Mouse (Mus musculus) bone marrow, adult 2 months (tissue): ENCODE results near the gene Mpp1. TPM values are rescaled to one million over a fixed set of nuclear protein-coding genes. Genes with fewer than 3 reads are reported as not detected.

Source experiments
- H3K27ac ChIP-seq: fragments of 200-500 bp; 2 replicates; pipeline ENCODE4 v1.5.1; 2012; ENCODE audit warnings: low read depth, mild to moderate bottlenecking, control low read depth, inconsistent platforms, low read length; ENCODE audit not compliant: control insufficient read depth, poor library complexity, insufficient read depth
- H3K4me1 ChIP-seq: fragments of 200-500 bp; 2 replicates; pipeline ENCODE4 v1.6.1; 2011; ENCODE audit warnings: low read length; ENCODE audit not compliant: control insufficient read depth, insufficient read depth
- H3K4me3 ChIP-seq: fragments of 200-500 bp; replicated peaks from 2 replicates; pipeline ENCODE3; 2011; ENCODE audit warnings: mild to moderate bottlenecking, low read depth, low read length, control low read depth; ENCODE audit not compliant: control insufficient read depth
- CTCF ChIP-seq: fragments of 200-500 bp; IDR thresholded peaks from 2 replicates; pipeline ENCODE4 v1.5.1; 2011; ENCODE audit warnings: low read length, control low read depth; ENCODE audit not compliant: control insufficient read depth, insufficient read depth
- POLR2A ChIP-seq: fragments of 200-500 bp; IDR thresholded peaks from 2 replicates; pipeline ENCODE4 v1.6.1; 2011; ENCODE audit warnings: low read depth, mild to moderate bottlenecking, control low read depth, low read length, borderline replicate concordance; ENCODE audit not compliant: control insufficient read depth
- WGBS: fragments of 180-500 bp; shearing (Covaris S2); methylation state at CpG from one replicate; pipeline ENCODE4 v1.1.7; 2018; 5-methylcytosine and 5-hydroxymethylcytosine counted together
- polyA plus RNA-seq: library from polyadenylated mRNA; stranded (reverse); fragments of >200 nt; gene quantifications from 2 replicates; pipeline ENCODE4 v1.2.4, GENCODE M21; 2011; ENCODE audit warnings: low replicate concordance; ENCODE audit not compliant: missing spikeins, insufficient read depth, insufficient read length

Gene Mpp1
- polyA plus RNA-seq, 1 experiment = 64.2 TPM

DNA sequence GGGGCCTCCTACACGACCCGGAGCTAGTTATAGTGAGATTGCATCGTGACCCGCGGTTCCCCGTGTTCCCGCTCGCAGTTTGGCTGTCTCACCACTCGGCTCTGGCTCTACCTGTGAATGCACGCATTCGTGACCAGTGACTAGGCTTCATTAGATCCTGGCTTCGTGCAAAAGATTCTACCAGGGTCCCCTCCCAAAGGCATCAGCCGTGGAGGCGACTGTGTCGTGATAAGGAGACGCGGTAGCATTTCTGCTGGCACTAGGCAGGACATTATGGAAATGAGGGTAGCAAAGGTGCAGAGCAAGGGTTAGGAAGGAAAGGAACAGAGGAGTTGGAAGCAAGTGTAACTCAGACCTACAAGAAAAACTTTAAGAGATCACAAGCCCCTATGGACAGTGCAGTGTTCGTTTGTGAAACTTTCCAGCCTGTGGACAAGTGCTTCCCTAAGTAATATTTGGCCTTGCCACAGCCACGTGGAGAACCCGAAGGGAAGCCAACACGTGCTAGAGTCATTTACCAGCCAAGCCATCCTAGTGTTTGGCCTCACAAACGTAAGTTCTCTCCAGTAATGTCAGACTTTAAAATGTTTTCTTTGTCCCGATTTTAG is 34.5 kb downstream of the Mpp1 start:
- peak overlapping the region; percentile 45 for H3K27ac ChIP-seq
- WGBS = 14% methylated on average over 23 of the region's 23 CpGs
- no peaks in the 10 kb centered on the region for H3K4me1 ChIP-seq
- peak overlapping the region; percentile 97 for H3K4me3 ChIP-seq
- TF ChIP-seq POLR2A = no peak
- no peak for TF ChIP-seq CTCF

DNA sequence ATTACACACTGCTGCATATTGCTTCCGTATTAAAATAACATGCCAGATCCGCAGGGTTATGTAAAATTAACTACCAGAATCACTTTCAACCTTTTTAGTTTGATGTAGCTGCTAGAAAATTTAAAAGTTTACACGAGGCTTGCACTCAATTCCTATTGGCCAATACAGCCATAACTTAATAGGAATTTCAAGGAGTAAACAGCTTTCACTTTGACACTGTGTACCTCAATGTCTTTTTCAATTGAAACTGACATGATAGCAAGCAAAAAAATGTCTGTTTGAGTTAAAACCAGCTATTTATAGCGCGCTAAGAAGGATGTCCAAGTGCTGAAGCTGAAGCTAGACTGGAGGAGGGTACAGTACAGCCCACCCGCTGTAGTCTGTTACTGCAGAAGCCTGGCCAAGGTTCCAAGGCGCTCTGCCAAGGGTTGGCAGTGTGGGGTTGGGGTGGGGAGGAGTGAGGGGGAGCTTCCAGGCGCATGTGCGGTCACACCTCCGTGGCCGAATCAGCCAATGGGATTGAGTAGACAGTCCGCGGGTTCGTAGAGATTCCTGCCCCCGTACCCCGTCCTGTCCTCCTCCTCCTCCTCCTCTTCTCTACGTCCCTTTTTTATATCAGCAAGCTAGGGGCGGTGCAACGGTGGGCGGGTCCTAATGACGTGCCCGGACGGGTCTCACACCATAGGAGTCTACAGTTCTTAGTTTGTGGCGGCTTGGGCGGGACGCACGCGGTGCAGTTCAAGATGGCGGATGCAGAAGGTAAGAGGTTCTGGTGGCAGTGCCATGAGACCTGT is 35.2 kb downstream of the Mpp1 start, which contains the start of gene Dkc1:
TSS of gene Dkc1 (plus strand) at position 486 of the 794 bp plus-strand sequence.
- no peaks in the 10 kb centered on the region for H3K4me1 ChIP-seq
- H3K4me3 ChIP-seq = peak within 1 kb of the TSS; percentile 97
- WGBS = 9% methylated on average over 29 of the region's 29 CpGs
- peak within 1 kb of the TSS; percentile 45 for H3K27ac ChIP-seq
- TF ChIP-seq CTCF (0 out of 2 replicates have a peak, but pooled peaks have one; percentile 7), POLR2A (peak; percentile 70)

DNA sequence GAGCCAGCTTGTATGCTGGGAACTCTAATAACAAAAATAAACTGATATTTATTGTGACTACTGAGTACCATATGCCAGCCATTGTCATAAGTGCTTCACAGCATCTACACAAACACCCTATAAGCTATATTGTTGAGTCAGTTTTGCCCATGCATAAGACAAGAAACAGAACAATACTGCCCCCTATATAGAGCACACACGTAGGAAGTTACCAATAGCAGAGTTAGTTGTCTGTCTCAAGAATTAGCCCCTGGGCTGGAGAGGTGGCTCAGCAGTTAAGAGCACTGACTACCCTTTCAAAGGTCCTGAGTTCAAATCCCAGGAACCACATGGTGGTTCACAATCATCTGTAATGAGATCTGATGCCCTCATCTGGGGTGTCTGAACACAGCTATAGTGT is 45.2 kb downstream of the Mpp1 start:
- WGBS = 14% methylated on average over 1 of the region's 1 CpGs
- Histone ChIP-seq H3K27ac (no peak overlapping the region), H3K4me3 (no peak overlapping the region), H3K4me1 (no peaks in the 10 kb centered on the region)
- no peak for TF ChIP-seq POLR2A

DNA sequence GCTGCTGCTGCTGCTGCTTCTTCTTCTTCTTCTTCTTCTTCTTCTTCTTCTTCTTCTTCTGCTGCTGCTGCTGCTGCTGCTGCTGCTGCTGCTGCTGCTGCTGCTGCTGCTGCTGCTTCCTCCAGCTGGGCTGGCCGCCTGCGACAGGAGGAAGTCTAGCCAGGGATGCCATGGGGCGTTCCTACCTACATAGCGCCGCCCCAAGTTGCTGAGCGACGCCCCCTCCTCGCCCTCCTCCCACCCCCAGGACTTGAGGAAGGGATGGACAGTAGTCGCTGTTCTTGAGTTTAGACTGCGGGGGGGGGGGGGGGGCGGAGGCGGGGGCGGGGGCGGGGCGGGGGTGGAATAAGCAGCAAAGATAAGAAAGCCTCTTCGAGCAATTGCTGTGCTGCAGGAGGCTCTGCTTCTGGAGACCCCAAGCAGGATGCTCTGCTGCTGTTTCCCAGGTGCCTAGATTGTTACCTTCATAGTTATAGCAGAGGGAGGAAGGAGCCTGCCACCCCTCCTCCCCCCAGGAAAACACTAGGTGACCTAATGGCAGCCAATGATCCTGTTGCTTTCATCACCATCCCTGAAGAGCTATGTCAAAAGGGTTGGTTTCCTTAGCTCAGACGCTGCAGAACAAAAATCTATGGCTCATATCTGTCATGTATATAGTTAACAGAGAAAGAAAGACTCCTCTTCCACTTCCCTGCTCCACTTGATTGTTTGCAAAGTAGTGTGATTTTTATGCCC is 45.9 kb downstream of the Mpp1 start, which contains the start of gene Gab3:
TSS of gene Gab3 (minus strand) at position 685 of the 735 bp plus-strand sequence.
- 8% methylated on average over 14 of the region's 17 CpGs for WGBS
- Histone ChIP-seq H3K4me1 (no peaks in the 10 kb centered on the region), H3K4me3 (peak within 1 kb of the TSS; percentile 80), H3K27ac (peak within 1 kb of the TSS; percentile 71)
- no peak for TF ChIP-seq CTCF
- TF ChIP-seq POLR2A = no peak

DNA sequence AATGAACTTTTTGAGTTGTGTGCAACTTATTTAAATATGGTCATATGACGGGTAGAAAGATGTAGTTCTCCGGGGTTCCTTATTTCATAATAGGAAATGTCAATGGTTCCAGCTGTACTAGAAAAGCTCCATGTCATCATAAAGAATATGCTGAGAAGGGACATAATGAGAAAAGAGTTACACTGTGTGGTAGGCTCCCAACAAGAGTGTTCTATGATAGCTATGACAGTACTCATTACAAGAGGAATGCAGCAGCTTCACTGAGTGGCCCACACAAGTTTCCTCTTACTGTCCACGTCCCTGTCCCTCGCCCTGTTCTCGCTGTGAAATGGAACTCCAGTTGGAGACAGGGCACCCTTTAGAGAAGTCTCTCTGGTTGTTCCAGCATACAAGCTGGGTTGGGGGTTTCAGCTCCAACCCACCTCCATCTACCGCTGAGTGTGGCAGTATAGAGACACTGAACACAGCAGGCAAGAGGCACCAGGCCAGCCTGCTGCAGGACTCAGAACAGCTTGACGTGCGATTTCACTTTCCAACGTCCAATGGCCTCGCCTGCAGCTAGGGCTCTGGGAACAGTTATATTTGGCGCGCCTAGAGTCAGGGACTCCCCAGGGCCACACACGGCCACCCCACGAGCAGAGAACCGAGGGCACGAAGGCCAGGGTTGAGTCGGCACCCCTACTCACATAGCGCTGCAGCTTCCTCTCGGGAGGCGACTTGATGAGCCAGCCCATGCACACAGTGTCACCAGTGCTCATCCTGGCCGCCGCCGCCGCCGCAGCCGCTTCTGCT is 46.6 kb downstream of the Mpp1 start:
- Histone ChIP-seq H3K4me3 (peak overlapping the region; percentile 80), H3K4me1 (no peaks in the 10 kb centered on the region), H3K27ac (peak overlapping the region; percentile 71)
- TF ChIP-seq POLR2A (no peak), CTCF (no peak)
- WGBS = 9% methylated on average over 26 of the region's 26 CpGs

DNA sequence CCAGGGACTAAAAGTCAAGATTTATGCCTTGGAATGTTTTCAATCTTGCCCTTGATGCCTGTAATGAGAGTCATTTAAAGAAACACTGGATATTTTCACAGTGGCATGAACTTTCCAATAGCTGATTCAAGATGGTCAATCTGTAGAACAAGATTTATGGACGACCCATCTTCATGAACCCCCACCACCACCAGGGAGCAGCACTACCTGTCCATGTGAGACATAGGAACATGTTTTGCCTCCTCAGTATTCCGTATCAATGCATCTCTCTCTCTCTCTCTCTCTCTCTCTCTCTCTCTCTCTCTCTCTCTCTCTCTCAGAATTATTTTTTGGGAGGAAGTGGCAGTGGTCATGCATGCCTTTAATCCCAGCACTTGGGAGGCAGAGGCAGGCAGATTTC is 48.5 kb downstream of the Mpp1 start:
- TF ChIP-seq CTCF (peak; percentile 33; the same call in 1 of the 2 replicates), POLR2A (no peak)
- no peak overlapping the region for H3K27ac ChIP-seq
- WGBS = 59% methylated on average over 2 of the region's 2 CpGs
- no peaks in the 10 kb centered on the region for H3K4me1 ChIP-seq
- no peak overlapping the region for H3K4me3 ChIP-seq

Other genes with a start within 250 kb of the Mpp1 start
- 1.8 and 6.8 TPM in 2 replicates for gene Gab3, start 45.6 kb downstream of the Mpp1 start, polyA plus RNA-seq
- 28.9 and 58.2 TPM in 2 replicates for gene Dkc1, start 35.2 kb downstream of the Mpp1 start, polyA plus RNA-seq
- gene Smim9, start 32.8 kb upstream of the Mpp1 start, polyA plus RNA-seq = not detected in 2 replicates